Mouse (Mus musculus) lung, postnatal 25 days (tissue): ENCODE measurements around the gene Lair1.
A peak's percentile ranks its signal among the peaks of the same experiment; 100 is the strongest.
"Not testable (repeated sequence)": the region's sequence is repeated elsewhere in the genome, so short reads cannot be mapped to it uniquely, and the experiment has no call there.

Experiments
- DNase-seq: peaks from one replicate; pipeline ENCODE4 v3.0.0; 2022; ENCODE audit warnings: low spot score

The Lair1 gene

DNA sequence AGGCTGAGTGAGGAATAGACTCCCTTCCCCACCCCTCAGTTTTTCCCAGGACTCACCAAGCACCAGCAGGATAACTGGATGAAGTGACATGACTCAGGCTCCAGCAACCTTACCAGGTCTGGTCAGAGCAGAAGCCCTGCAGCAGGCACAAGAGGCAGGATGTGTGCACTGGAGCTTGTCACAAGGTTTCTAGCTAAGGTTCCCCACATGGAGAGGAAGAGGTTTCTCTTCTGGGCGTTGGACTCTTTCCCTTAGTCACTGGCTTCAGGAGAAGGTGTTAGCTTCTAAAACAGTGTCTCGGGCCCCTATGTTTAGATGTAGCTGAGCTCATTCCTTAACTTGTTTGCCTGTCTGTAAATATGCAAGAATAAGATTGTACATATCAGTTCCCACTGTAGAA is at the start of gene Lair1:
Gene Lair1, minus strand, starts transcription at position 192 of the 400 bp plus-strand sequence.
- DNase-seq, result no peak

DNA sequence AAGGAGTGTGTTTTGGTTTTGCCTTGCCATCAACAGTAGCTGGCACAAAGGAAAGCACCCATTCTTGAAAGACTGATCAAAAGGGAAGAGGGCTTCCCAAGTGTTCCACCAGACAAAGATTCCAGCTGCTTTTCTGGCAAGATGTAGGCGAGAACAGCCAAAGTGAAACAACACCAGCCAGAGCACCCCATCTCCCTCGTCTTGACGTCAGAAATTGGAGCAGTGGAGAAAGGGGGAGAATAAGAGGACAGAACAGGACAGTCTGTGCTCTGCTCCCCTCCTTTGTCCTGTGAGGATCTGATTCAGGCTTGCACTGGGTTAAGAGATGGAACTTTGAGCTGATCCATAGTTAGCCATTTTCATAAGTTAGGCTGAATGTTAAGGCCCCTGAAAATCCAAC is 48.8 kb upstream of the Lair1 start:
- DNase-seq, result no peak

DNA sequence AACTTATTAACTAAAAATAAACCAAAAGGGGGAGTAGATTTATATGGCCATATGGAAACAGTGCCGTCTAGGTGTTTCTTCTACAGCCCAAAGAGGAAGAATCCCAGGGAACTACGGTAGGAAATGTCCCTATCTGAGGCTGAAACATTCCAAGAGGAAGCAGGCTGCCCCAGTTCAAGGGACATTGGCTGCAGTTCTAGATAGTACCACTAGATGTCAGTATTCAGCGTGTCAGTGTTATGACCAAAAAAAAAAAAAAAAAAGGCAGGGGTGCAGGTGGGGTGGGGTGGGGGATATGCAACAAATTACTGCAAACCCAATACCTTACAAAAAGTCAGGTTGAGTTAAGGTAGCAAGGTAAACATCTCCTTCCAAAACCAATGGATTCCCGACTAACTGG is 40.4 kb upstream of the Lair1 start:
- DNase-seq, result peak; percentile 50

DNA sequence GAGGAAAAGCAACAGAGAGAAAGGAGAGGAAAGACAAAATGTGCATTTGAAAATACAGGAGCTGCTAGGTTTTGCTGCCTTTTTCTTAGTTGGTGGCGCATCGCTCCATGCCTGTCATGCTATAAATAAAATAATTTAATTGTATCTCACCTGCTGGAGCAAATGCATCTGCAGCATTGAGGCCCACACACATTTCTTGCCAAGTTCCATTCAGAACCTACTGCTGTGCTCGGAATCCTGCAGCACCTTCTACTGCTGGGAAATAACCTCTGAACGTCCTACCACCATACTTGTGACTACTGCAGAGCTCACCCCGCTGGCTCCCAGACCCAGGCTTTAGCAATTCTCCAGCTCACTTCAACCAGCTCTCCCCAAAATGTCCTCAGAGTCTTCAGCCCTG is 38.1 kb upstream of the Lair1 start:
- DNase-seq, result no peak

DNA sequence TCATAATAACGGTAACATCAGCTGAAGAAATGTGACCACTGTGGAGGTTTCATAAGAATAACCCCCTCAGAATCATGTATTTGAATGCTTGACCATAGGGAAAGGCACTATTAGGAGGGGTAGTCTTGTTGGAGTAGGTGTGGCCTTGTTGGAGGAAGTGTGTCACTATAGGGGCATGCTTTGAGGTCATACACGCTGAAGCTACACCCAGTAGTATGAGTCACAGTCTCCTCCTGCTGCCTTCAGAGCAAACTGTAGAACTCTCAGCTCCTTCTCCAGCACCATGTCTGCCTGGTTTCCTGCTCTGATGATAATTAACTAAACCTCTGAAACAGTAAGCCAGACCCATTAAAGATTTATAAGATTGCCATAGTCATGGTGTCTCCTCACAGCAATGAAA is 35.8 kb upstream of the Lair1 start:
- no peak for DNase-seq

DNA sequence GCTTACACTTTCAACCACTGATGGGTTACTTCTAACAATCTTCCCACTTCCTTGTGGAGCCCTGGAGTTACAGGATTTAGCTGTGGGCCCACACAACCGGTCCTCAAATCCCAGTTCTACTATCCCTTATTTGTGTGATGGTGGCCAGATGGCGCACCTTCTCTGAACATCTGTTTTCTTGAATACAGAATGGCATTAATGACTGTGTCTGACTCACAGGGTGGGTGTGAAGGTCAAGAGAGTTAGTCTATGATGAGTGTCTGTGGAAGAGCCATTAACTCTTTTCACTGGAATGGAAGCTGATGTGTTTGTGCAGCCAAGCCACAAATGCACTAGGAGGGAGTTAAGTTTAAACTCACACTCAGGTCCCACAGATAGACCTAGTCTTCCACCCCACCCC is 35.3 kb upstream of the Lair1 start:
- no peak for DNase-seq

DNA sequence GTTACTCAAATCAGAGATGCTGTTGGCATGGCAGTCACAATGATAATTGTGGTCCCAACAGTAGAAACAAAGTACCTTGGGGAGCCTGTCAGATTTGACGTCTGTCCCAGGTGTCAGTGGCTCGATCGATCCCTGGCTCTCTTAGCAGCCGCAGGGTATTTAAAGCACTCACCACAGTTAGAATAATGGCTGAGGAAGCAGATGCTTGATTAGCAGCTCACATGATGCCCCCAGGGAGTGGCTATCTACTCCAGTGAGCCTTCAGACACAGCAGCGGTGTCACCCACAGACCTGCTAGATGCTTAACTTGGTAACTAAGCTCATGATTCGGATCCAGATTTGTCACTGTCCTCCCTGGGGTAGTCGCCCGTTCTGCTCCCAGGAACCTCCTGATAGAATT is 28.2 kb upstream of the Lair1 start:
- no peak for DNase-seq

DNA sequence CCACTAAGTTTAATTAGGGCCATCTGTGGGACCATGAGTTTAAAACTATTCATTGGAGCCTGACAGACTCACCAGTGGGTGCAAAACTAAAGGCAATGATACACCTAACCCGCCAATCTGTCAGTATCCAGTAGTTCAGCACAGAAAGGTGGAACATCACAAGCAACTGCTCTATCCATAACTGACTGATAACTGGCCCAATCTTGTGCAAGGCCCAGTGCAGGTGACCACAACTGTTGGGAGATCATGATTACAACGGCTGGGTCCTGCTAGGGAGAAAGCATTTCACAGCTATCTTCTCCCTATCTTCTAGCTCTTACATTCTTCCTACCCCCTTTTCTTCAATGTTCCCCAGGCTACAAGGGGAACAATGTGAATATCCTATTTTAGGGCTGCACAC is 25.7 kb upstream of the Lair1 start:
- DNase-seq, result no peak

DNA sequence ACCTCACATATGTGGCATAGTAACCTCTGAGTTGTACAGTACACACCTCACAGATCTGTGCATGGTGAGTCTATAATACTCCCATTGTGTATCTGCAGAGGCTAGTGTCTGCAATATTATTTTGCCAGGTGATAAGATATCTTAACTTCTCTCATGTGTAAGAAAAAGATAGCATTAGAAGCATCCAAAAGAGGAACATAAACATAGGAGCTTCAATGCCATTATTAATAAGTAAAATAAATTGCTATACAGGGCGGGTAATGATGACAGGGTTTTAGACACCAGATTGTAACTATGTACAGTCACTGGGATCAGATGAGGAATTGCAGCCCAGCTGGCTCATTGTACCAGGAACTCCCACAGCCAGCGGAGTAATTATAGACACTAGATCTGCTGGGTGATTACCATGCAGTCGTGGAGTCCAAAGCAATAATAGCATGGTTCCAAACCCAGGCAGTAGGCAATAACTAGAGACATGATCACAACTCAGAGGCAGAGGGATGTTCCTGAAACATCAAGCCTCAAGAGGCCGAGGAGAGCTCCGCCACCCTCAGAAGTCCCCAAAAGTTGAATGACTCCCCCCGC is 25.0 kb upstream of the Lair1 start:
- no peak for DNase-seq

DNA sequence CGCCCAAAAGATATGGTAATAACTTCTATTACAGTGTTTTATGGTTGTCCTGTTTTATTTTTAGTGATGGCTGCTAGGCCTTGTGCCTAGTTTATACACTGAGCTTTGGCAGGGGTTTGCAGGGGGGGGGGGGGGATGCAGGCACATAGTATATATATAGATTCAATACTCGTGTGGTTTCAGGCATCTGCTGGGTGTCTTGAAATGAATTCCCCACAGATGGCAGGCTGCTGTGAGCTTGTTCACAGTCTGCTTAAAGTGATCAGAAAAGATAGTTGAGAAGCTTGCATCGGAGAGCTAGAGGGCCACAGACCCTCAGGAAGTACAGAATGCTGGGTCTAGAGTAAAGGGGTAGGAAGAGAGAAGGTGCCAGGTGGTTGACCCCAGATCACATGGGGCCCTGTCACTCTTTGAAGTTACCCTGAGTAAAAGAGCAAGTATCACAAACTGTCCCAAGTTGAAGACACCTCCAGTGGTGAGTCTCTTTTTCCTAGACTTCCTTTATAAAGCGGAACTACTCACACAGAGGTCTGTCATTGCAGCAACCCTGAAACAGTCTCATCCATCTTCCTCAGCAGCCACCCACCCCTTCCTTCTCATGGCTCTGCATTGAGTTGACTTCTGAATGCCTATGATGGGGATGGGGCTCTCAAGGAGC is 24.4 kb upstream of the Lair1 start:
- DNase-seq, result no peak

DNA sequence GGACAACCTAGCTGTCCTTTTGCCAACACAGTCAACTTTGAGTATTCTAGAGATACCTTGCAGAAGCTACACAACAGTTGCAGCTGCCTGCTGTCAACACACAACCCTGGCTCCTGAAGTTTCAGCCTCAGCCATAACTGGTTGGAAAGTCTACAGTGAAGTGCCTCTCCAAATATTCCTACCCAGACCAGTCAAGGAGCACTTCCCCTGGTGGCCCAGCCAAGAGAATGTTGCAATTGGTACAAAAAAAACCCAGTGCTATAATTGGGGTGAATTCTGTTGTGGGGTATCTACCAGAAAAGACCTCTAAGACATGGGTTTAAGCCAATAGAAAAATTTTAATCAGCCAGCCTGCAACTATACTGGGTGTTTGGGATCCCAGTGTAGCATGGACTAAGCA is 22.6 kb upstream of the Lair1 start:
- no peak for DNase-seq

DNA sequence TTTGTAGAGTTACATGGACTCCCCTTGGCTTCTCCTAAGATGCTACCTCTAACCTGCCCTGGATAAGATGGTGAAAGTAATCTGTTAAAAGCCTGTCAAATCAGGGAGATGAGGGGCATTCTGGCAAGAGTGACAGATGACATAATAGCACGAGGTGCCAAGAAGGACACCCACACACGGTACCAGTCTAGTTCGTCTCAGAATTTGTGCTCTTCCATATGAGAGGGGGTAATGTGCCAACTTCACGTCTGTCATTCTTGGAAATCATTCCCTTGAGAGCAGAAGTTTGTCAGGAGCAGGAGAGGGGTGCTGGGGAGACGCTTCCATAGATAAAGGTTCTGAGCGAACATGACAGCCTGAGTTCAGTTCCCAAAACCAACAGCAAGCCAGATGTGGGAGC is 21.2 kb upstream of the Lair1 start:
- no peak for DNase-seq

DNA sequence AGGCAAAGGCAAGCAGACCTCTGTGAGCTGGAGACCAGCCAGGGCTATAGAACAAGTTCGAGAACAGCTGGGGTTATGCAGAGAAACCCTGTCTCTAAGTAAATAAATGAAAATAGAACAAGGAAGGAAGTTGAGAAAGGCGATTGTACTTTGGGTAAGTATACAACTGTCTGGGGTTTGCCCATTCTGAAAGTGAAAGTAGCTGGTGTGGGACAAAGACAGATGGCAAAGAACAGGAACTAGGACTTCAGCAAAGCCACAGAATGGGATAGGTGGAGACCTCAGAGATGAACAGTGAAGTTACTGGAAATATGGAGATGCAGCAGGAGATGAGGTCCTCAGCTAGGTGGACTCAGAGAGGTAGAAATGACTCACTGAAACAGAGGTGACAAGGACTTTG is 19.8 kb upstream of the Lair1 start:
- peak; percentile 81 for DNase-seq

DNA sequence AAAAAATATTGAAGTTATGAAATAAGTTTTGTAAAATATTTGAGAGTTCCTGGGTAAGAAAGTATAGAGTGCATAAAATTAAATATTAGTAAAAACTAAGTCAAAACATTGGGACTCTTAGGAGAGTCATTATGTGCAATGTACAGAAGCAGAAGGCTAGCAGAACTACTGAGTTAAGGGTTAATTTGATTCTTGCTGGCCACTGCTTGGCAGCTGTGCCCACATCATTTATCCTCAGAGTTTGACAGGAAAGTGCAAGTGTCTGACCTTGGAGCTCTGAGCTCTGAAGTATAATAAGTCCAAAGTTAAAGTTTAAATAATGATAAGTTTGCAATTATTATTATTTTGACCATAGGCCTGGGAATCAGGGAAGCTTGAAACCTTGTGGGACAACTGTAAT is 18.7 kb upstream of the Lair1 start:
- DNase-seq, result no peak

DNA sequence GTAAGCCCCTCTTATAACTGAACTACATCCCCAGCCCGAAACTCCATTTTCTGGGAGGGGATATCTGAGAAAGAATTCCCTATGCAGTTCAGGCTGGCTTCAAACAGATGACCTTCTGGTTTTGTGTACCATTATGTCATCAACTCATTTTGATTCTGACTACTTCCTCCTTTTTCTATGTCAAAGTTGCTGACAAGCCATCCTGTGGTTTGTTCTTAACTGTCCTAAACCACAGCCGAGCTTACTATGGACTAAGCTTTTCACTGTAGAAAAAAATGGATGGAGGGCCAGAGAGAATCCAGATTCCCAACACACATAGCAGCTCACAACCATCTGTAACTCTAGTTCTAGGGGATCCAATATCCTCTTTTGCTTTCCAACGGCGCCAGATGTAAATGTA is 17.5 kb upstream of the Lair1 start:
- DNase-seq, result peak; percentile 35

DNA sequence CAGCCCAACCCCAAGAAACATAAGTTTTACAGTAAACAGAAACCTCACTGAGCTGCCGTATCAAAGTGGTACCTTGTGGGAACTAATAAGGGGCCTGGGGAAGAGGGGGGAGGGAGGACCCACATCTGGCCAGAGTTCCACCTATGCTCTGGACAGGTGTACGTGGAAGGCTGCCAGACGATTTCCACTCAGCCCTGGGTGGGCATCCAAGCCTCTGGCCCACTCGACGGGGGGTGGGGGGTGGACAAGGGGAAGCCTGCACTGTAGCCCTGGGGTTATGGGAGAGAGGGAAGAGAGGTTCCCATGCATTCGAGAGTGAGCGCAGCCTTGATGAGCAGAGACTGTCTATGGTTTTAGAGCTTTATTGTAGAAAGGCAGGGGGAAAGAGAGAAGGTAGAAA is 16.5 kb upstream of the Lair1 start:
- no peak for DNase-seq

DNA sequence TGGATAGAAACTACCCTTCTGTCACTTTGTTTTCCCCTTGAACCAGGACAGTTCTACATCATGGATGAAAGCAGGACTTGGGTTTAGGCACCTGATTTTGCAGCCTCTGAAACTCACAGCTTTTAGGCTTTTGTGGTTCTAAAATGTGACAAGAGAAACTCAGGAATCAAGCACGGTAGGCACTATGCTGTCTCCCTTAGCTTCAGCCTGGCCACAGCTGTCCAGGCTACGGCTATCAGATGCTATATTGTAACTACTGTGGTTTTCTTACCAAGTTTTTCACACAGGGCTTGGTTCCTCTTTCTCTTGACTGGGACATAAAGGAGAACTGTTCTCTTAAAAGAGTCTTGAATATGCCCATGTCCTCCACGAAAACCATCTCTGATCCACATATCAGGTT is 10.1 kb upstream of the Lair1 start:
- DNase-seq, result peak; percentile 21

DNA sequence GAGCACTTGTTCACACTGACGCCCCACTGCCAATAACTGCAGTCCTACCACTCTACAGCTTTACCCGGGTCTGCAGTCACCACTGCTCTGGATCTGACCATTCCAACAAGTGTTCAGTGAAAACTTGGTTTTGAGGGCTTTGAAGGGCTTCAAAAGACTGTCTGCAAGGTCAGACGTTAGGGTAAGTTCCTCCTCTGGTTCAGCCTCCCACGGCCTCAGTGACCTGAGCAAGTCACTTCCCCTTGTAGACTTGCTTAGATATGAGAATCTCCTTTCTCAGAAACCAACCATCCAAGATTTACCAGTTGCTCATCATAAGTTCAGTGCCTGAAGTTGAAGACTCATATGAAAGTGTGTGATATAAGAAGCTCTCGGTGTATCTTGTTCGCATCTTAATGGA is 8.1 kb upstream of the Lair1 start:
- DNase-seq, result no peak

DNA sequence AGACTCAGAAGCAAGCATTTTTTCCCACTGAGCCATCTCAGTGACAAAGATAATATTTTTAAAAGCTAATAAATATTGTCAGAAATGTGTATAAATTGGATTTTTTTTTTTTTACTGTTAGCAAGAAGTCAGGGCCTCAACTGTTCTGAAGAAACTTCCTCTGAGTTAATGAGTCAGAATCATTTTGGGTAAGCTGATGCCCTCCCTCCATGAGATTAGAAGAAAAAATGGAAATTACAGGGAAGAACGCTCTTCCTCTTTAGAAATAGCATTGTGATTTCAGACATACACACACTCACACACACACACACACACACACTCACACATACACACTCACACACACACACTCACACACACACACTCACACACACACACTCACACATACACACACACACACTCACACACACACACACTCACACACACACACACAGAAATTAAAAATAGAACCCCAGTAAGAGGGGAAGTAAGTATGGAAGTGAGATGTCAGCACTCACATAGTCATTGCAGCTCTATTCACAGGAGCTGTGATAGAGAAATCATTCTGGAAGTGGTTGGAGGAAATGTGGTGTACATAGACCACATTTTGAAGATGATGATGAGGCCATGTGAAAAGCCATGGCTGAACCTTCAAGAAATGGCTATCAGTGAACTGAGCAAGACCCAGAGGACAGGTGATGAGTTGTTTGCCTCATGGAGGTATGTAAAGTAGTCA is 866 bp upstream of the Lair1 start:
- DNase-seq, result no peak

DNA sequence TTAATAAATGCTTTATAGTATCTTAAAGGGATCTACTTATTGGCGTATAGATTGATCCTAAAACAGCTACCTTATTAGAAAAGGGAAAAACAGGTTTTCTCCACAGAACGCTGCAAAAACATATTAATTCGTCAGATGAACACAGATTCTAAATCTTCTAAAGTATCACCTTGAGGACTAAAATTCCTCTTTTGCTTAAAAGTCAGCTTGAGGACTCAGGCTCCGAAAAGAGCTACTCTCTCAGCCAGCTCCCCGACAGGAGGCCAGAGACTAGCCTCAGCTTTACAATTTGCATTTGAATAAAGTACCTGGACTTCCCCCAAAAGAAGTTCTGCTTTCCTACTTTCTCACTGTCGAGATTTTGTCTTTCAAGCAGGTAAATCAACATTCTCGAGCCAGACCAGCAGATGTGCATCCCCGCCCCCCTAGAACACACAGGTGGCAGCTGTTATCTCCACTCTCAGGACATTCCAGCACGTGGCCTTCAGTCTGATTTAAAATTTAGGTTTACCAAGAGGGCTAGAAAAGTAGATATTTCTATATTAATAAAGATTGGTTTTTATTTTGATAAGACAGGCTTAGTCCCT is 2.3 kb downstream of the Lair1 start:
- not testable (repeated sequence) for DNase-seq

DNA sequence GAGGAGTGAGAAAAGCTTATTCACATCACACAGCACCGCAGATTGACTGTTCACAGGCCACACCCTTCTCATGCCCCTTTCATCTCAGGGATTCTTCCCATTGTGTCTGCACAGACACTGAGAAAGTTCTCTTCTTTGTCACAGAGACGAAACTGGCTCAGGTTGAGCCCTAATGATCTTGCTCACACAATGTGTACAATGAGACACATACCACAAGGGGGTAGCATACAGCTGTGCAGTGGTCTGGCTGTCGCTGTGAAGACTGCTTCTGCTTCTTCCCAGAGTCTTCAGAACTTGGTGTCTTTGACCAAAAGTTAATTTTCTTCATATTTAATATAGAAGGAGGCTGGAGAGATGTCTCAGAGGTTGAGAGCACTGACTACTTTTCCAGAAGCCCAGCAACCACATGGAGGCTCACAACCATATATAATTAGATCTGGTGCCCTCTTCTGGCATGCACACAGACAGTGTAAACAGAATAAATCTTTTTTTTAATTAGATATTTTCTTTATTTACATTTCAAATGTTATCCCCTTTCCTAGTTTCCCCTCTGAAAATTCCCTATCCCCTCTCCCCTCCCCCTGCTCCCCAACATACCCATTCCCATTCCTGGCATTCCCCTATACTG is 36.1 kb downstream of the Lair1 start:
- peak; percentile 26 for DNase-seq

DNA sequence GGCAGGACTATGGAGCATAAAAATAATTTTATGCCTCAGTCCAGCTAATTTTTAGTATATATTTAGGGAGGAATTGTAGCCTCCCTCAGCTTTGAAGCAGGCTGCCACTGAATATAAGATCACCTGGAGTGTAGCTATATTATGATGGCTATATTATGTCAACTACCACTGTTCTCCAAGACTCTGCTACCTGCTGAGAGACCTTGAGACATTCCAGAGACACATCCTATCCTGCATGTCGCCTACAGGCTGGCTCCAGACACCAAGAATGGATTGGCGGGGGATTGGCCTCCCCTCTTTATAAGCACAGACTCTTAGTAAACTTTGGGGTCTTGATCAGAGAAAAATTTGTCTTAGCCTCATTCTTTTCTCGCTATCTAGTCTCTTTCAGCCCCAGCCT is 58.4 kb downstream of the Lair1 start:
- not testable (repeated sequence) for DNase-seq

DNA sequence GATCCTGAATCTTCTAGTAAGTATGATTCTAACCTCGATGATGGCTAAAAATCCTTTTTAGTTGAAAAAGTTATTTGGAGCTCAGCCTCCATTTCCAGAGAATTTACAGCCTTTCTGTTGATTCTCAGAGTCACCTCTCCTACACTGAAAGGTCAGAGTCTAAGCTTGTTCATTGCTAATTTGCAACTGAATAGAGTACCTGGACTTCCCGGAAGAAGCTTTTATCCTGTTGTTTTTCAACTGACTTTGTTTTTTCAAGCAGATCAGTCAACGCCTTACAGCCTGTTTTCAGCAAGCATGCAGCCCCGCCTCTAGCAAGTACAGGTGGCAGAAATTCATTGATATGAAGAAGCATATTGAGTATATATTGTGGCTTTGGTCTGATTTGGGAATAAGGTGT is 59.0 kb downstream of the Lair1 start:
- DNase-seq, result not testable (repeated sequence)
